Mouse (Mus musculus): Measurements from ENCODE around the gene Sox10.

DNA sequence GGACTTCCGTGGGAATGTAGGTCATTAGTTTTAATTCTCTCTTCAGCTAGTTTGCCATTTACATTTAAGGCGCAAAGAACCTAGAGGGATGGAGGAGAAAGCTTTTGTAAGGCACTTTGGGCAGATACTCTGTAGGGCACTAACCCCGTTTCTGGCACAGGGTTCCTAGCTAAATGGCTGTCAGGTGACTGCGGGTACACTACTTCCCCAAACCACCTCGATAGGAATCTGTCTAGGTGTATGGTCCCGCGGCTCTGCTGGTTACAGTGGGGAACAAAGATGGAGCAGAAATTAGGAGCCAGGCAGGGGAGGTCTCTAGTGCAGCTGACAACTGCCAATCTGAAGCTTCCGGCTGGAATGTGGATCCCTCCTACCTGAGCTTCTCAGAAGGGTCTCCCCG is 55.0 kb downstream of the Sox10 start:
- TF ChIP-seq CTCF (conservative IDR thresholded peaks at IDR 0.05; ENCODE audit: low read length): no peak
- TF ChIP-seq POU5F1 (IDR thresholded peaks at IDR 0.05; ENCODE audit: borderline replicate concordance, low read length): no peak

Data from E14TG2a.4 (cell line).